Mouse (Mus musculus): ENCODE measurements around the gene Xrcc3.

GRCm38 (mm10) chr12:111785174-111785573, 28.5 kb downstream of the Xrcc3 start:
- TF ChIP-seq FLI1 (IDR thresholded peaks at IDR 0.05; ENCODE audit: low read length) (no peak), GATA1 (IDR thresholded peaks at IDR 0.05; ENCODE audit: borderline replicate concordance, low read length) (no peak)

All from megakaryocyte, embryonic 14.5 days (primary cell).